Mouse (Mus musculus): Measurements from ENCODE around the gene Fam71a. TPM values are rescaled to one million over a fixed set of nuclear protein-coding genes. Genes with fewer than 3 reads are reported as not detected.
A peak's percentile ranks its signal among the peaks of the same experiment; 100 is the strongest.

Fam71a gene
- not detected in 2 replicates for polyA plus RNA-seq (2012; rRNA removed)

DNA sequence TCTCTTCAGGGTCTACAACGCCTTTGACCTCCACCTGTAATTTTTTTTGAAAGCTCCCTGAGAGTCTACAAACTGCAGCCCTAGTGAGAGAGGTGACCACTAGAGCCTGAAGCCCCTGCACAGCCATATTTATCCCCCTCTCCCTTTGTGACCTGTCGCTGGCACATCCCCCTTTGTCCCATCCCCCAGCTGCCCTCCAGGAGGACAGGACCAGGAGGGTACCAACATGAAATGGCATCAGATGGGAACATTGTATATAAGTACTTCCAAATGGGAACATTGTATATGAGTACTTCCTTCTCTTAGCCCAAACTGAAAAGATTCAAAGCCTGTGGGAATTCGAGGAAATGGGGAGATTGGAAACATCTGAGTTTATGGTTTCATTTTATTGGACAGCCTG is at the start of gene Fam71a:
TSS of gene Fam71a (minus strand) at position 101 of the 400 bp plus-strand sequence.
- no peaks in the 10 kb centered on the region for H3K27me3 ChIP-seq (replicated peaks; ENCODE audit: control insufficient read depth, insufficient read depth, low read length)
- H3K36me3 ChIP-seq (ENCODE audit: control insufficient read depth, insufficient read depth, low read length): no peaks in the 10 kb centered on the region
- H3K4me3 ChIP-seq (ENCODE audit: insufficient read depth, low read depth, low read length): no peak within 1 kb of the TSS
- DNase-seq: no peak
- 85% methylated on average over 3 of the region's 3 CpGs for WGBS
- no peaks in the 10 kb centered on the region for H3K4me1 ChIP-seq (ENCODE audit: control insufficient read depth, insufficient read depth, low read length)
- H3K27ac ChIP-seq (ENCODE audit: insufficient read depth, low read depth, low read length): no peak within 1 kb of the TSS
- TF ChIP-seq CTCF (conservative IDR thresholded peaks at IDR 0.05; ENCODE audit: insufficient read depth, insufficient read length, low read depth, low read length) (no peak), POLR2A (IDR thresholded peaks at IDR 0.05; ENCODE audit: low read depth, low read length) (no peak)

DNA sequence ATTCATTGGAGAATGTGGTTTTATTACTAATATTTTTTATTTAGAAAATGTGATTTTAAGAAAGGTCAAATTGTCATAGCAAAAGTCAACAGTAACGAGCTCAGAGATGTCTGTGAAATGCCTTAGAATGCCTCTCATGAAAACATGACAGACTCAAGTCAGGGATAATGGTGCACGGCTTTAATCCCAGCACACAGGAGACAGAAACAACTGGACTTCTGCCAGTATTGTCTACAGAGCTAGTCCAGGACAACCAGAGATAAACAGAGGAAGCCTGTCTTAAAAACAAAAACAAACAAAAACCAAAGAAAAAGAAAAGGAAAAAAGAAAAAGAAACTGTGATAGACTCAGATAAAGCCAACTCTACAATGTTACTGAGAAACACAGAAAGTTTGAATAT is 46.5 kb upstream of the Fam71a start:
- TF ChIP-seq POLR2A (IDR thresholded peaks at IDR 0.05; ENCODE audit: low read depth, low read length) (no peak), CTCF (conservative IDR thresholded peaks at IDR 0.05; ENCODE audit: insufficient read depth, insufficient read length, low read depth, low read length) (no peak)
- H3K27ac ChIP-seq (ENCODE audit: insufficient read depth, low read depth, low read length): no peak overlapping the region
- WGBS: 61% methylated on average over 2 of the region's 2 CpGs
- H3K27me3 ChIP-seq (replicated peaks; ENCODE audit: control insufficient read depth, insufficient read depth, low read length): no peaks in the 10 kb centered on the region
- no peak overlapping the region for H3K4me3 ChIP-seq (ENCODE audit: insufficient read depth, low read depth, low read length)
- DNase-seq: no peak
- no peaks in the 10 kb centered on the region for H3K4me1 ChIP-seq (ENCODE audit: control insufficient read depth, insufficient read depth, low read length)
- H3K36me3 ChIP-seq (ENCODE audit: control insufficient read depth, insufficient read depth, low read length): no peaks in the 10 kb centered on the region

DNA sequence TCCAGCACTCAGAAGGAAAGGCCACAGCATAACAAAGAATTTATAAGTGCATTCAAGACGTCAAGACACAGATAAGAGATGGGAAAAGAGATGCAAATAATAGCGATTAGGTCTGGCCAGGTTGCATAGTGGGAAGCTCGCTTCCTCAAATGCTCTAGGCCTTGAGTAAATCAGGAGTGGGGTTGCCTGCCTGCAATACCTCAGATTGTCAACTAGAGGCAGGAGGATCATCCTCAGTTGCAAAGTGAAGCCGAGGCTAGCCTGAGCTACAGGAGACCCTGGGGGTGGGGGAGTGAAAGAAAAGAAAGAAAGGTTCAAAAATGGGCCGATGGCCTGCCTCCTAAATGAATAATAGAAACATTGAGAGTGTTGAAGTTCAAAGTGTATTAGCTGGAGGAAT is 41.2 kb upstream of the Fam71a start:
- no peak for TF ChIP-seq CTCF (conservative IDR thresholded peaks at IDR 0.05; ENCODE audit: insufficient read depth, insufficient read length, low read depth, low read length)
- TF ChIP-seq POLR2A (IDR thresholded peaks at IDR 0.05; ENCODE audit: low read depth, low read length): no peak
- Histone ChIP-seq H3K27ac (ENCODE audit: insufficient read depth, low read depth, low read length) (no peak overlapping the region), H3K27me3 (replicated peaks; ENCODE audit: control insufficient read depth, insufficient read depth, low read length) (no peaks in the 10 kb centered on the region), H3K4me1 (ENCODE audit: control insufficient read depth, insufficient read depth, low read length) (no peaks in the 10 kb centered on the region), H3K4me3 (ENCODE audit: insufficient read depth, low read depth, low read length) (no peak overlapping the region), H3K36me3 (ENCODE audit: control insufficient read depth, insufficient read depth, low read length) (no peaks in the 10 kb centered on the region)
- 89% methylated on average over 5 of the region's 5 CpGs for WGBS
- DNase-seq: no peak

DNA sequence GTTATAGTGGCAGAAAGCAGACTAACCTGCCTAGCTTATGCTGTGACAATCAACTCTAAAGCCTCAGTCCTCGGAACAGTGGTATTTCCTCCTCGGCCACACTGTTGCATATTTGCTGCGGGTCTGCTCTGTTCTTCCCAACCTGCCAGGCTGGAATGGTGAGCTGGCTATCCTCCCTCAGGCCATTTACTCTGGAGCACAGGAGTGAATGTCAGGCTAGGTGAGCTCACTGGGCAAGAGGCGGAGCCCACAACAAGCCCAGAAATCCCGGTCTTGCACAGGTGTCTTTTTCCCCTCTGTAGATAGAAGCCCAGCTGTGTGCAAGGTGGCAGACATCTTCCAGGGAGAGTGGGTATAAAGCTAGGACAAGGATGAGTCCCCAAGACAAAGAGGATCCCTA is 40.3 kb upstream of the Fam71a start:
- Histone ChIP-seq H3K27me3 (replicated peaks; ENCODE audit: control insufficient read depth, insufficient read depth, low read length) (no peaks in the 10 kb centered on the region), H3K4me3 (ENCODE audit: insufficient read depth, low read depth, low read length) (no peak overlapping the region), H3K27ac (ENCODE audit: insufficient read depth, low read depth, low read length) (no peak overlapping the region), H3K36me3 (ENCODE audit: control insufficient read depth, insufficient read depth, low read length) (no peaks in the 10 kb centered on the region), H3K4me1 (ENCODE audit: control insufficient read depth, insufficient read depth, low read length) (no peaks in the 10 kb centered on the region)
- TF ChIP-seq POLR2A (IDR thresholded peaks at IDR 0.05; ENCODE audit: low read depth, low read length) (no peak), CTCF (conservative IDR thresholded peaks at IDR 0.05; ENCODE audit: insufficient read depth, insufficient read length, low read depth, low read length) (no peak)
- no peak for DNase-seq
- WGBS: 67% methylated on average over 5 of the region's 5 CpGs

DNA sequence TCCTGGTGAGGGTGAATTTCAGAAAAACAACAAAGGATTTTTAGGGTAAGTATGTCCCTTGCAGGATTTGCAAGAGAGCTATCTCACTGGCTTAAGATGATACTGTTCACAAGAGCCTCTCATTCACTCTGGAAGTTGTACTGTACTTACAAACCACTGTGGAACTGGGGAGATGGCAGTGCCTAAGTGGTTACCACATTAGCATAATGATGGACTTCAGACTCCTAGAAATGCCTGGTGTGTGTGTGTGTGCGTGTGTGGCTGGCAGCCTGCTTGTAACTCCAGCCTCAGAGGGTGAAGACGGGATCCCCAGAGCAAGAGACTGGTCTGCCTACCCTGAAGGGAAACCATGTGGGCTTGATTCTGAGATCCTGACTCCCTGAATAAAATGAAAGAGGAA is 38.9 kb upstream of the Fam71a start:
- H3K36me3 ChIP-seq (ENCODE audit: control insufficient read depth, insufficient read depth, low read length): no peaks in the 10 kb centered on the region
- WGBS: 36% methylated on average over 2 of the region's 2 CpGs
- DNase-seq: peak; percentile 57
- H3K27me3 ChIP-seq (replicated peaks; ENCODE audit: control insufficient read depth, insufficient read depth, low read length): no peaks in the 10 kb centered on the region
- no peak overlapping the region for H3K27ac ChIP-seq (ENCODE audit: insufficient read depth, low read depth, low read length)
- no peak overlapping the region for H3K4me3 ChIP-seq (ENCODE audit: insufficient read depth, low read depth, low read length)
- no peaks in the 10 kb centered on the region for H3K4me1 ChIP-seq (ENCODE audit: control insufficient read depth, insufficient read depth, low read length)
- TF ChIP-seq CTCF (conservative IDR thresholded peaks at IDR 0.05; ENCODE audit: insufficient read depth, insufficient read length, low read depth, low read length) (no peak), POLR2A (IDR thresholded peaks at IDR 0.05; ENCODE audit: low read depth, low read length) (no peak)

DNA sequence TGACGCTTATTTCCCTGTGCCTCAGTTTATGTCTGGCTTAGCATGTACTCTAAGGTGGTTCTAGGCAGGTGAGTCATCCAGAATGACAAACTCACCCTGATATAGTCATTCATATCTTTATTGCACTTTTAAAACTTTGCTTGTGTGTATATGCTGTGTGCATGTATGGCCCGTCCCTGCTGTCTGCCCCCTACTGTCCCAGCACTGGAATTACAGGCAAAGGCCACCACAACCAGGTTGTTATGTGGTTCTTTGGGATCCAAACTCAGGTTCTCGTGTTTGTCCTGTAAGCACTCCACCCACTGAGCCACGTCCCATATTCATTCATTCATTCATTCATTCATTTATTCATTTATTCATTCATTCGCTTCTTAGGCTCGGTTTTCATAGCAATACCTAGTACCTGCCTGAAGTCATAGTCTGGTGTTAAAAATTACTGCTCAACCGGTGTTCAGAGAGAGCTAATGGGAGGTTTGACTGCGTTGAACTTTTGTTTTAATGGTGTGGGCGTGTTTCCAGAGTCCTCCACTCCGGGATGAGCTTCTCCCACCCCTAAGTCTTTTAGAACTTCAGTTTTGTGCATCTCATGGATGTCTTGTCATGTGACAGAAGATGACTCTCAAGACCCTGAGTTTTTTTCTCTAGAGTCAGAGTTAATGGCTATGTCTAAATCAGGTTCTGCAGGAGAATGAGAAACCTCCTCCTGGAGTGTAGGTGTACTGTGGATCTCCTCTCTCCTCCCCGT is 37.8 kb upstream of the Fam71a start:
- H3K27me3 ChIP-seq (replicated peaks; ENCODE audit: control insufficient read depth, insufficient read depth, low read length): no peaks in the 10 kb centered on the region
- no peak overlapping the region for H3K4me3 ChIP-seq (ENCODE audit: insufficient read depth, low read depth, low read length)
- no peaks in the 10 kb centered on the region for H3K4me1 ChIP-seq (ENCODE audit: control insufficient read depth, insufficient read depth, low read length)
- no peaks in the 10 kb centered on the region for H3K36me3 ChIP-seq (ENCODE audit: control insufficient read depth, insufficient read depth, low read length)
- DNase-seq: no peak
- H3K27ac ChIP-seq (ENCODE audit: insufficient read depth, low read depth, low read length): no peak overlapping the region
- 85% methylated on average over 11 of the region's 11 CpGs for WGBS
- no peak for TF ChIP-seq POLR2A (IDR thresholded peaks at IDR 0.05; ENCODE audit: low read depth, low read length)
- TF ChIP-seq CTCF (conservative IDR thresholded peaks at IDR 0.05; ENCODE audit: insufficient read depth, insufficient read length, low read depth, low read length): 0 out of 2 replicates have a peak, but pooled peaks have one; percentile 19

DNA sequence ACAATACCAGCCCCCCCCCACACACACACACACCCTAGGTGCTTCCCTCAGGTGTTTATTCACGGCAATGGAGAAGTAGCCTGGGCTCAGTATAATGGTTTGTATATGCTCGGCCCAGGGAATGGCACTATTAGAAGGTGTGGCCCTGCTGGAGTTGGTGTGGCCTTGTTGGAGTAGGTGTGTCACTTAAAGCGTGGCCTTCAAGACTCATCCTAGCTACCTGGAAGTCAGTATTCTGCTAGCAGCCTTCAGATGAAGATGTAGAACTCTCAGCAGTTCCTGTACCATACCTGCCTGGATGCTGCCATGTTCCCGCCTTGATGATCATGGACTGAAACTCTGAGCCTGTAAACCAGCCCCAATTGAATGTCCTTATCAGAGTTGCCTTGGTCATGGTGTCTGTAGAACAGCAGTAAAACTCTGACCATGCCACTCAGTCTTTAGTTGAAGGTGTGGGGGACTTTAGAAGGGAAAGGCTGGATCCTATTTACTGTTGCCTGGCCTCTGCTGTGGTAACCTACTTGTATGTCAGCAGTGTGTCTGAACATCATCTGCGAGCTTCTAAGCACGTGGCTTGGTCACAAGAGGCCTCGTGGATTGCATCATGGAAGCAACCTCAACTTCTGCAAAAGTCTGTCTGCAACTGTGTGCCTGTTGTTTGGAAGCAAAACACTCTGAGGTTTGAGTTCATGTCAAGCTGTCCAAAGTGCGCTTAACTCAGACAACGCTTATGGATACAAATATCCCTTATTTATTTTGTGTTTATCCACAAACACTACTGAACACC is 36.4 kb upstream of the Fam71a start:
- Histone ChIP-seq H3K4me1 (ENCODE audit: control insufficient read depth, insufficient read depth, low read length) (no peaks in the 10 kb centered on the region), H3K27ac (ENCODE audit: insufficient read depth, low read depth, low read length) (no peak overlapping the region), H3K4me3 (ENCODE audit: insufficient read depth, low read depth, low read length) (no peak overlapping the region), H3K36me3 (ENCODE audit: control insufficient read depth, insufficient read depth, low read length) (no peaks in the 10 kb centered on the region), H3K27me3 (replicated peaks; ENCODE audit: control insufficient read depth, insufficient read depth, low read length) (no peaks in the 10 kb centered on the region)
- 88% methylated on average over 9 of the region's 9 CpGs for WGBS
- peak; percentile 36 for DNase-seq
- no peak for TF ChIP-seq POLR2A (IDR thresholded peaks at IDR 0.05; ENCODE audit: low read depth, low read length)
- no peak for TF ChIP-seq CTCF (conservative IDR thresholded peaks at IDR 0.05; ENCODE audit: insufficient read depth, insufficient read length, low read depth, low read length)

Measured in kidney, adult 2 months (tissue).